Mouse (Mus musculus): ENCODE measurements at regions not wholly inside any gene's neighbourhood (a gene's known extent, or its start where the extent isn't known, plus 50 kb on each side); places are given as distances from the start of the nearest gene placed in this dataset.

- TF ChIP-seq CTCF (IDR thresholded peaks at IDR 0.05; ENCODE audit: low read depth, low read length) (no peak), POLR2A (IDR thresholded peaks at IDR 0.05; ENCODE audit: borderline replicate concordance, low read depth, low read length) (no peak)
Measured at GRCm38 (mm10) chr8:113117241-113117640, 518.1 kb upstream of the Mon1b start.

Measured in bone marrow macrophage, adult 2 months (primary cell).